Mouse (Mus musculus): ENCODE measurements around the gene F13b. TPM values are rescaled to one million over a fixed set of nuclear protein-coding genes. Genes with fewer than 3 reads are reported as not detected.

The F13b gene
- polyA plus RNA-seq, 1 experiment from 2014 or later, result not detected

DNA sequence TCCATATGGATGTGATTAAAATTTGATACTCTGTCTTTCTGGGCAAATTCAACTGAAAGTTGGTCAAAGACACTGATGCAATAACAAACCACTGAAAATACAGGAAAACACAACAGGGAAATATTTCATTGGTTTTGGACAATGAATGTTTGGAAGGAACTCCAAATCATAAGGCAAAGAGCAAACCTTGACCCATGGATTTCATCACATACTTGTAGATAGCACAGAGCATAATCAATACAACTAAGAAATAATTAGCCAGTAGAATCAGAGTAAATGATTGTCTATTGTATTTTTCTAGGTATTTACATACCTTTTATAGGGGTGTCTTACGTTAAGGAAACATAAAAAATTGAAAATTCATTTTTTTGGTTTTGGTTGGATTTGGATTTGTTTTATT is 47.0 kb downstream of the F13b start:
- WGBS, result 86% methylated on average over 1 of the region's 1 CpGs

DNA sequence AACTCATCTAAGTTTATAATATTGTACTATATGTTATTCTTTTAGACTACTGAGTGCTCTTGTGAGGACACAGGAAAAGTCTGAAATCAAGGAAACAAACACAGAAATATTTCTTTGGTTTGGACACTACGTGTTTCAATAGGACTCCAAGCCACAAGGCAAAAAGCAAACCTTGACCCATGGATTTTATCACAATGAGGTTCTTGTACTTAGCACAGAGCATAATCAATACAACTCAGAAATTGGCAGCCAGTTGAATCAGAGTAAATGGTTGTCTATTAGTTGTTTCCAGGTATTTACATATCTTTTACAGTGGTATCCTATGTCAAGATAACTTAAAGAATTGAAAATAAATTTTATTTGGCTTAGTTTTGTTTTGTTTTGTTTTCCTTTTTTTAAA is 49.8 kb downstream of the F13b start:
- 84% methylated on average over 1 of the region's 1 CpGs for WGBS
- no peaks in the 10 kb centered on the region for H3K9me3 ChIP-seq (replicated peaks)

More for the DNA sequence above, 47.0 kb downstream of the F13b start:
- Histone ChIP-seq H3K4me1 (no peaks in the 10 kb centered on the region), H3K27me3 (ENCODE audit: low read depth, poor library complexity, severe bottlenecking) (no peaks in the 10 kb centered on the region), H3K4me3 (no peak overlapping the region), H3K27ac (replicated peaks) (no peak overlapping the region), H3K9me3 (replicated peaks) (no peaks in the 10 kb centered on the region), H3K36me3 (no peaks in the 10 kb centered on the region)
- DNase-seq (ENCODE audit: low spot score), result no peak

DNA sequence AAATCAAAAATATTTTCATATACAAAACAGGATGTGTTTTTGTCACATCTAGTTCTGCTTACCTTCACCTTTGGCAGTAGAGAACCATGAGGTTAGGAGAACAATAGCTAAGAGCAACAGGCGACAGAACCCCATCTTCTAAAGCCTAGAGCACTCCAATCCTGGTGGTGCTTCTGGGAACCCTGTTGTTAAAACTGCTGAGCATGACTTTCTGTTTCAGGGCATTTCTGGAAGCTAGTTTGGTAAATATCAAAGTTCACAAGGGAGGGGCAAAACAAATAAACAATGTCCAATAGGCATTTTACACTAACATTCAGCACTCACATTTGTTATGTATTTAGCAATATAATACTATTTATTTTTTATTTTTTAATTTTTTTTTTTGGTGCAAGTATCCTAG is 58.5 kb downstream of the F13b start, which contains the start of gene Cfhr1:
Cfhr1 (minus strand) TSS at position 249 of the 400 bp plus-strand sequence.
- H3K27ac ChIP-seq (replicated peaks), result no peak within 1 kb of the TSS
- H3K9me3 ChIP-seq (replicated peaks), result no peaks in the 10 kb centered on the region
- no peaks in the 10 kb centered on the region for H3K27me3 ChIP-seq (ENCODE audit: low read depth, poor library complexity, severe bottlenecking)
- no peak within 1 kb of the TSS for H3K4me3 ChIP-seq
- H3K4me1 ChIP-seq, result no peaks in the 10 kb centered on the region
- DNase-seq (ENCODE audit: low spot score), result no peak
- 64% methylated on average over 1 of the region's 1 CpGs for WGBS
- H3K36me3 ChIP-seq, result no peaks in the 10 kb centered on the region

More for the DNA sequence above, 49.8 kb downstream of the F13b start:
- H3K36me3 ChIP-seq, result no peaks in the 10 kb centered on the region
- H3K4me3 ChIP-seq, result no peak overlapping the region
- H3K27me3 ChIP-seq (ENCODE audit: low read depth, poor library complexity, severe bottlenecking), result no peaks in the 10 kb centered on the region
- no peaks in the 10 kb centered on the region for H3K4me1 ChIP-seq
- no peak for DNase-seq (ENCODE audit: low spot score)
- H3K27ac ChIP-seq (replicated peaks), result no peak overlapping the region

Other genes with a start within 250 kb of the F13b start
- 1.2 and 1.9 TPM in 2 replicates for gene Crb1, start 124.6 kb upstream of the F13b start, polyA plus RNA-seq (2016; fragmentation: Nextera tagmentation; extraction: Ambion mirVana)
- 10.6 and 13.6 TPM in 2 replicates for gene Zbtb41, start 79.4 kb upstream of the F13b start, polyA plus RNA-seq (2016; fragmentation: Nextera tagmentation; extraction: Ambion mirVana)
- gene Aspm, start 46.9 kb upstream of the F13b start, polyA plus RNA-seq (2016; fragmentation: Nextera tagmentation; extraction: Ambion mirVana), result 21.4 and 23.1 TPM in 2 replicates
- gene Cfhr1, start 58.6 kb downstream of the F13b start, polyA plus RNA-seq (2016; fragmentation: Nextera tagmentation; extraction: Ambion mirVana), result 0.06 TPM in 1 of 2 replicates, not detected in the other

Data from midbrain, embryonic 10.5 days (tissue).